Comparison of ENCODE assay signal across 10 mouse cellular contexts in the genomic region with DNA sequence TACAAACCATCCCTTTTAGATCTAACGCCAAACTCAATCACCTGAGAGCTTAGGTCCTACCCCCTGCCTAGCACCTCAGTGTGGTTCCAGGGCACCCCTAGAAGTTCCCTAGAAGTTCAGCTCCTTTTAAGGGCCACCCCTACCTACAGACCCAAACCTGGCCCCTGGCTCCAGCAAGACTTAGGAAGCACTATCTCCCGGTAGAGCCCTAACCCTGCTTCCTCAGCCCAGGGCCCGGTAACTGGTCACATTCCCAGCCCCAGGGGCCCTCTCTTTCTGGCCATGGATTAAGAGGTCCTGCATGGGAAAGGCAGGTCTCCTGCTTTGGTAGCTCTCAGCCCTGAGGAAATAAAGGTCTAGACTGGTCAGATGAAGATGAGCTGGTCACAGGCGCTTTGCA. TPM values are rescaled to one million over a fixed set of nuclear protein-coding genes. Genes with fewer than 3 reads are reported as not detected.
DNase-seq lines count a peak whose midpoint lies in the region; ATAC-seq and TF ChIP-seq lines count a peak whose summit lies in the region.
"Had no signal": no experiment of that assay in that cellular context is flagged by ENCODE, and none has a peak within 500 bp of the region (broad histone marks: within the 10 kb centered on the region; RNA-seq: fewer than 3 reads in every experiment).

No protein-coding gene starts in this region.

- intact Hi-C loops in heart, adult 2 months (cut with DNase I): loop anchor here (2.0 to 10.0 kb wide), 2 partner anchors 31 to 435 kb away; a partner anchor contains a TSS

- no peak for TF ChIP-seq EP300 in heart, adult 2 months (IDR thresholded peaks at IDR 0.05; ENCODE audit: insufficient read depth, low read depth, low read length)

- WGBS in heart, embryonic 10.5 days: 14% methylated on average over 4 of the region's 4 CpGs
- 53% methylated on average over 4 of the region's 4 CpGs for WGBS in heart, adult 2 months
- WGBS in hindbrain, embryonic 14.5 days: 3% methylated on average over 4 of the region's 4 CpGs
- WGBS in midbrain, embryonic 11.5 days: 4% methylated on average over 4 of the region's 4 CpGs

- no peak for TF ChIP-seq CTCF in heart, adult 2 months (IDR thresholded peaks at IDR 0.05)

- TF ChIP-seq POLR2A in heart, adult 2 months (IDR thresholded peaks at IDR 0.05; ENCODE audit: insufficient read depth, low read depth, low read length): no peak

- in situ Hi-C loops in ES-E14 (cut with MboI; ENCODE audit: low sequenced_read_pairs in 2 of 2, unreplicated experiment in 2 of 2): no loop called here

- peaks cover 5% of the 10 kb centered on the region; the same call in 1 of the 2 replicates for H3K27me3 ChIP-seq in heart, embryonic 10.5 days (ENCODE audit: insufficient read depth, poor library complexity, severe bottlenecking)
- H3K27me3 ChIP-seq in heart, adult 2 months (ENCODE audit: control insufficient read depth, insufficient read depth, low read length): no peaks in the 10 kb centered on the region
- H3K27me3 ChIP-seq in hindbrain, embryonic 14.5 days (ENCODE audit: control insufficient read depth, insufficient read depth, low read length): no peaks in the 10 kb centered on the region
- H3K27me3 ChIP-seq in midbrain, embryonic 11.5 days (ENCODE audit: control insufficient read depth, insufficient read depth, low read length): peaks cover 5% of the 10 kb centered on the region; the same call in 1 of the 2 replicates

- peaks cover 13% of the 10 kb centered on the region for H3K36me3 ChIP-seq in heart, embryonic 10.5 days
- H3K36me3 ChIP-seq in heart, adult 2 months (ENCODE audit: control insufficient read depth, insufficient read depth, low read length): no peaks in the 10 kb centered on the region
- peaks cover 2% of the 10 kb centered on the region; the same call in 1 of the 2 replicates for H3K36me3 ChIP-seq in ES-E14 (ENCODE audit: control insufficient read depth, insufficient read depth, low read length, poor library complexity, severe bottlenecking)
- peaks cover 8% of the 10 kb centered on the region; the same call in 1 of the 2 replicates for H3K36me3 ChIP-seq in hindbrain, embryonic 14.5 days (replicated peaks; ENCODE audit: control insufficient read depth, insufficient read depth)
- H3K36me3 ChIP-seq in midbrain, embryonic 11.5 days (ENCODE audit: control insufficient read depth, insufficient read depth, low read length): no peaks in the 10 kb centered on the region

- 0 out of 2 replicates have a peak, but pooled peaks have one; percentile 1 for ATAC-seq in hindbrain, embryonic 14.5 days (ENCODE audit: low FRiP score)
- peak; percentile 10; the same call in 1 of the 2 replicates for ATAC-seq in midbrain, embryonic 11.5 days (ENCODE audit: low FRiP score)

- peak overlapping the region; percentile 46 for H3K4me3 ChIP-seq in heart, embryonic 10.5 days
- H3K4me3 ChIP-seq in heart, adult 2 months: no peak overlapping the region
- peak overlapping the region; percentile 46; a peak in 3 of 4 replicates for H3K4me3 ChIP-seq in ES-E14 (ENCODE audit: insufficient read depth in 1 of 2, low read depth in 1 of 2, low read length in 2 of 2, poor library complexity in 1 of 2, severe bottlenecking in 1 of 2)
- peak overlapping the region; percentile 29 for H3K4me3 ChIP-seq in hindbrain, embryonic 14.5 days (replicated peaks; ENCODE audit: low read length)
- H3K4me3 ChIP-seq in midbrain, embryonic 11.5 days (ENCODE audit: low read depth, low read length): peak overlapping the region; percentile 23

- H3K9ac ChIP-seq in heart, adult 2 months (ENCODE audit: low read depth, low read length): no peak overlapping the region
- peak overlapping the region; percentile 46 for H3K9ac ChIP-seq in ES-E14 (ENCODE audit: insufficient read depth, low read depth, low read length, poor library complexity, severe bottlenecking)
- H3K9ac ChIP-seq in hindbrain, embryonic 14.5 days: peak overlapping the region; percentile 57
- peak overlapping the region; percentile 82 for H3K9ac ChIP-seq in midbrain, embryonic 11.5 days (ENCODE audit: low read length)

- H3K4me2 ChIP-seq in hindbrain, embryonic 14.5 days (replicated peaks): peak overlapping the region; percentile 83
- H3K4me2 ChIP-seq in midbrain, embryonic 11.5 days: peak overlapping the region; percentile 72

- H3K9me3 ChIP-seq in heart, embryonic 10.5 days: no peaks in the 10 kb centered on the region
- no peaks in the 10 kb centered on the region for H3K9me3 ChIP-seq in ES-E14 (ENCODE audit: control insufficient read depth, insufficient read depth, low read depth, low read length)
- no peaks in the 10 kb centered on the region for H3K9me3 ChIP-seq in hindbrain, embryonic 14.5 days (ENCODE audit: control insufficient read depth, low read length)
- no peaks in the 10 kb centered on the region for H3K9me3 ChIP-seq in midbrain, embryonic 11.5 days (ENCODE audit: control insufficient read depth, low read length)

- peak overlapping the region; percentile 90 for H3K27ac ChIP-seq in heart, embryonic 10.5 days
- no peak overlapping the region for H3K27ac ChIP-seq in heart, adult 2 months
- H3K27ac ChIP-seq in ES-E14 (ENCODE audit: insufficient read depth, low read depth, low read length, poor library complexity, severe bottlenecking): peak overlapping the region; percentile 58; the same call in 1 of the 2 replicates
- peak overlapping the region; percentile 81 for H3K27ac ChIP-seq in hindbrain, embryonic 14.5 days
- peak overlapping the region; percentile 93 for H3K27ac ChIP-seq in midbrain, embryonic 11.5 days (ENCODE audit: low read depth, low read length)

- H3K79me2 ChIP-seq in heart, adult 2 months (replicated peaks; ENCODE audit: control insufficient read depth, insufficient read depth, low read length): no peaks in the 10 kb centered on the region

- peaks cover 71% of the 10 kb centered on the region for H3K4me1 ChIP-seq in heart, embryonic 10.5 days
- H3K4me1 ChIP-seq in heart, adult 2 months (ENCODE audit: control insufficient read depth, insufficient read depth, low read length): peaks cover 4% of the 10 kb centered on the region
- peaks cover 24 to 37% of the 10 kb centered on the region in 2 experiments for H3K4me1 ChIP-seq in ES-E14 (ENCODE audit: control insufficient read depth in 2 of 2, insufficient read depth in 2 of 2, low read length in 2 of 2, poor library complexity in 1 of 2)
- H3K4me1 ChIP-seq in hindbrain, embryonic 14.5 days (replicated peaks; ENCODE audit: control insufficient read depth, insufficient read depth, low read length): peaks cover 54% of the 10 kb centered on the region
- peaks cover 46% of the 10 kb centered on the region for H3K4me1 ChIP-seq in midbrain, embryonic 11.5 days (ENCODE audit: control insufficient read depth, insufficient read depth, low read length)

- peak; percentile 72 for DNase-seq in heart, embryonic 10.5 days (ENCODE audit: low spot score)
- DNase-seq in heart, adult 2 months: no peak
- DNase-seq in ES-E14 (ENCODE audit: low read depth, low spot score): no peak
- DNase-seq in hindbrain, embryonic 14.5 days (ENCODE audit: low spot score): no peak
- DNase-seq in midbrain, embryonic 11.5 days (ENCODE audit: low spot score, missing footprints): peak; percentile 90
- DNase-seq in frontal cortex, adult 2 months (ENCODE audit: extremely low spot score in 1 of 2, low spot score in 1 of 2): no peak
- no peak for DNase-seq in Muller cell, postnatal 12 days (ENCODE audit: inconsistent ontology term)
- no peak for DNase-seq in frontal cortex, postnatal 25 days (ENCODE audit: low spot score in 2 of 2)
- DNase-seq: kidney, adult 9 months; lung, adult 2 months had no signal

RNA-seq across cellular contexts. Expression of a gene that starts 5.1 kb away (rescaled TPM):
- 1.2 and 2.3 TPM in 2 replicates for polyA plus RNA-seq in heart, embryonic 10.5 days (2016; fragmentation: Nextera tagmentation; extraction: Ambion mirVana)
- total RNA-seq in heart, adult 2 months (2021): 1 to 10 TPM in 1 of 2 experiments, not detected in 1; 1.9 TPM
- 0.61 TPM in 1 of 2 replicates, not detected in the other for polyA plus RNA-seq in heart, adult 2 months (2012; rRNA removed)
- 7.0 and 9.9 TPM in 2 replicates for total RNA-seq in ES-E14 (2012; rRNA removed)
- 7.8 and 10.4 TPM in 2 replicates for polyA plus RNA-seq in hindbrain, embryonic 14.5 days (2014; fragmentation: Nextera tagmentation; extraction: Ambion mirVana)
- 4.7 and 4.9 TPM in 2 replicates for polyA plus RNA-seq in midbrain, embryonic 11.5 days (2014; fragmentation: Nextera tagmentation; extraction: Ambion mirVana)
- 2.1 and 2.6 TPM in 2 replicates for polyA plus RNA-seq in frontal cortex, adult 2 months (2012; rRNA removed)

RNA-seq across cellular contexts. Expression of a gene that starts 32.1 kb away (rescaled TPM):
- 0.79 and 1.5 TPM in 2 replicates for polyA plus RNA-seq in heart, embryonic 10.5 days (2016; fragmentation: Nextera tagmentation; extraction: Ambion mirVana)
- total RNA-seq in heart, adult 2 months (2021): under 1 TPM; 0.26 to 0.30 TPM
- 0.29 and 0.55 TPM in 2 replicates for polyA plus RNA-seq in heart, adult 2 months (2012; rRNA removed)
- 4.9 TPM in 2 replicates for total RNA-seq in ES-E14 (2012; rRNA removed)
- 1.4 TPM in 2 replicates for polyA plus RNA-seq in hindbrain, embryonic 14.5 days (2014; fragmentation: Nextera tagmentation; extraction: Ambion mirVana)
- 0.83 and 0.86 TPM in 2 replicates for polyA plus RNA-seq in midbrain, embryonic 11.5 days (2014; fragmentation: Nextera tagmentation; extraction: Ambion mirVana)
- polyA plus RNA-seq in frontal cortex, adult 2 months (2012; rRNA removed): 2.6 and 2.9 TPM in 2 replicates

RNA-seq across cellular contexts. Expression of a gene that starts 32.2 kb away (rescaled TPM):
- 19.5 and 19.7 TPM in 2 replicates for polyA plus RNA-seq in heart, embryonic 10.5 days (2016; fragmentation: Nextera tagmentation; extraction: Ambion mirVana)
- 10 to 100 TPM; 10.6 to 11.9 TPM for total RNA-seq in heart, adult 2 months (2021)
- 10.2 and 11.2 TPM in 2 replicates for polyA plus RNA-seq in heart, adult 2 months (2012; rRNA removed)
- total RNA-seq in ES-E14 (2012; rRNA removed): 17.7 and 18.9 TPM in 2 replicates
- polyA plus RNA-seq in hindbrain, embryonic 14.5 days (2014; fragmentation: Nextera tagmentation; extraction: Ambion mirVana): 30.4 and 33.3 TPM in 2 replicates
- polyA plus RNA-seq in midbrain, embryonic 11.5 days (2014; fragmentation: Nextera tagmentation; extraction: Ambion mirVana): 7.6 and 8.9 TPM in 2 replicates
- polyA plus RNA-seq in frontal cortex, adult 2 months (2012; rRNA removed): 38.4 and 40.2 TPM in 2 replicates

RNA-seq across cellular contexts. Expression of a gene that starts 54.2 kb away (rescaled TPM):
- 0.05 and 0.10 TPM in 2 replicates for polyA plus RNA-seq in heart, embryonic 10.5 days (2016; fragmentation: Nextera tagmentation; extraction: Ambion mirVana)
- total RNA-seq in heart, adult 2 months (2021): not detected
- polyA plus RNA-seq in heart, adult 2 months (2012; rRNA removed): 0.20 and 0.23 TPM in 2 replicates
- total RNA-seq in ES-E14 (2012; rRNA removed): 1.5 and 2.0 TPM in 2 replicates
- 0.48 and 0.59 TPM in 2 replicates for polyA plus RNA-seq in hindbrain, embryonic 14.5 days (2014; fragmentation: Nextera tagmentation; extraction: Ambion mirVana)
- polyA plus RNA-seq in midbrain, embryonic 11.5 days (2014; fragmentation: Nextera tagmentation; extraction: Ambion mirVana): 0.25 and 0.32 TPM in 2 replicates
- 0.04 and 0.08 TPM in 2 replicates for polyA plus RNA-seq in frontal cortex, adult 2 months (2012; rRNA removed)

RNA-seq across cellular contexts. Expression of a gene that starts 56.9 kb away (rescaled TPM):
- 14.4 and 17.5 TPM in 2 replicates for polyA plus RNA-seq in heart, embryonic 10.5 days (2016; fragmentation: Nextera tagmentation; extraction: Ambion mirVana)
- 1 to 10 TPM; 6.8 to 8.2 TPM for total RNA-seq in heart, adult 2 months (2021)
- polyA plus RNA-seq in heart, adult 2 months (2012; rRNA removed): 7.6 and 10.4 TPM in 2 replicates
- total RNA-seq in ES-E14 (2012; rRNA removed): 22.1 and 24.6 TPM in 2 replicates
- polyA plus RNA-seq in hindbrain, embryonic 14.5 days (2014; fragmentation: Nextera tagmentation; extraction: Ambion mirVana): 20.0 and 20.6 TPM in 2 replicates
- 19.4 and 24.7 TPM in 2 replicates for polyA plus RNA-seq in midbrain, embryonic 11.5 days (2014; fragmentation: Nextera tagmentation; extraction: Ambion mirVana)
- 13.7 TPM in 2 replicates for polyA plus RNA-seq in frontal cortex, adult 2 months (2012; rRNA removed)

Comparison
In these comparisons a context has a peak if more than half of its experiments do, and no peak if none do; other contexts are left out.
1. DNase-seq: peak in heart, embryonic 10.5 days (single experiment) and midbrain, embryonic 11.5 days (single experiment); none in heart, adult 2 months (0 of 2), ES-E14 (single experiment), hindbrain, embryonic 14.5 days (single experiment), frontal cortex, adult 2 months (0 of 2), Muller cell, postnatal 12 days (single experiment) and frontal cortex, postnatal 25 days (0 of 2).